Mouse (Mus musculus): Measurements from ENCODE around the gene Cdc6. TPM values are rescaled to one million over a fixed set of nuclear protein-coding genes. Genes with fewer than 3 reads are reported as not detected.

The Cdc6 gene
- polyA plus RNA-seq, 1 experiment: 0.11 TPM

GRCm38 (mm10) chr11:98939953-98940641 lies 32.5 kb downstream of the Cdc6 start:
- no peak for DNase-seq
- H3K36me3 ChIP-seq (ENCODE audit: control insufficient read depth, insufficient read depth, low read length): no peaks in the 10 kb centered on the region
- 50% methylated on average over 11 of the region's 11 CpGs for WGBS
- peaks cover 68% of the 10 kb centered on the region for H3K4me1 ChIP-seq (ENCODE audit: control insufficient read depth, insufficient read depth, low read length)
- H3K4me3 ChIP-seq (ENCODE audit: insufficient read depth, low read depth, low read length): no peak overlapping the region; the same call in 1 of the 2 replicates
- H3K27me3 ChIP-seq (replicated peaks; ENCODE audit: control insufficient read depth, insufficient read depth, low read length): no peaks in the 10 kb centered on the region
- TF ChIP-seq POLR2A (IDR thresholded peaks at IDR 0.05; ENCODE audit: low read depth, low read length): no peak
- no peak for TF ChIP-seq CTCF (conservative IDR thresholded peaks at IDR 0.05; ENCODE audit: insufficient read depth, insufficient read length, low read depth, low read length)
- no peak overlapping the region for H3K27ac ChIP-seq (ENCODE audit: insufficient read depth, low read depth, low read length)

DNA sequence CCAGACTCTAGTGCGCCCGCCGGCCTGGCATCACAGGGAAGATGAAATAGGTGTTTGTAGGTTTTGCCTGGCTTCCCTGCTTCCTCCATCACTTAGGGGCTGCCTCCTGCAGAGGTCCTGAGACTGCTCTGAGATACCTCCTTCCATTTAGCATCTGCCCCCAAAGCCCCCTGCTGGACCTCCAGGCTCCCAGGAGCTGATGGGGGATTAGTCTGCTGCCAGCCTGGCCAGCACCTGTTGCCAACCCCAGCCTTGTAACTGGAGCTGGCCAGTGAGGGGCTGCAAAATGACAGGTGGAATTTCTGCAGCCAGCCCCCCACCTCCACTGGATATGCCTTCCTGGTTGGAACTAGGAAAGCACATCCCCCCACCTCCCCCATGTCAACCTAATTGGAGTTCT lies 33.2 kb downstream of the Cdc6 start:
- peaks cover 70% of the 10 kb centered on the region for H3K4me1 ChIP-seq (ENCODE audit: control insufficient read depth, insufficient read depth, low read length)
- TF ChIP-seq CTCF (conservative IDR thresholded peaks at IDR 0.05; ENCODE audit: insufficient read depth, insufficient read length, low read depth, low read length) (no peak), POLR2A (IDR thresholded peaks at IDR 0.05; ENCODE audit: low read depth, low read length) (no peak)
- WGBS: 16% methylated on average over 3 of the region's 3 CpGs

GRCm38 (mm10) chr11:98941341-98941825 lies 33.8 kb downstream of the Cdc6 start:
- Histone ChIP-seq H3K4me3 (ENCODE audit: insufficient read depth, low read depth, low read length) (peak overlapping the region; percentile 52), H3K4me1 (ENCODE audit: control insufficient read depth, insufficient read depth, low read length) (peaks cover 72% of the 10 kb centered on the region), H3K27ac (ENCODE audit: insufficient read depth, low read depth, low read length) (peak overlapping the region; percentile 97), H3K36me3 (ENCODE audit: control insufficient read depth, insufficient read depth, low read length) (no peaks in the 10 kb centered on the region), H3K27me3 (replicated peaks; ENCODE audit: control insufficient read depth, insufficient read depth, low read length) (no peaks in the 10 kb centered on the region)
- peak; percentile 84 for DNase-seq
- TF ChIP-seq POLR2A (IDR thresholded peaks at IDR 0.05; ENCODE audit: low read depth, low read length) (no peak), CTCF (conservative IDR thresholded peaks at IDR 0.05; ENCODE audit: insufficient read depth, insufficient read length, low read depth, low read length) (no peak)
- 2% methylated on average over 12 of the region's 12 CpGs for WGBS

More for the DNA sequence above, 33.2 kb downstream of the Cdc6 start:
- Histone ChIP-seq H3K27ac (ENCODE audit: insufficient read depth, low read depth, low read length) (peak overlapping the region; percentile 97), H3K36me3 (ENCODE audit: control insufficient read depth, insufficient read depth, low read length) (no peaks in the 10 kb centered on the region), H3K4me3 (ENCODE audit: insufficient read depth, low read depth, low read length) (peak overlapping the region; percentile 52; the same call in 1 of the 2 replicates), H3K27me3 (replicated peaks; ENCODE audit: control insufficient read depth, insufficient read depth, low read length) (no peaks in the 10 kb centered on the region)
- peak; percentile 4 for DNase-seq

DNA sequence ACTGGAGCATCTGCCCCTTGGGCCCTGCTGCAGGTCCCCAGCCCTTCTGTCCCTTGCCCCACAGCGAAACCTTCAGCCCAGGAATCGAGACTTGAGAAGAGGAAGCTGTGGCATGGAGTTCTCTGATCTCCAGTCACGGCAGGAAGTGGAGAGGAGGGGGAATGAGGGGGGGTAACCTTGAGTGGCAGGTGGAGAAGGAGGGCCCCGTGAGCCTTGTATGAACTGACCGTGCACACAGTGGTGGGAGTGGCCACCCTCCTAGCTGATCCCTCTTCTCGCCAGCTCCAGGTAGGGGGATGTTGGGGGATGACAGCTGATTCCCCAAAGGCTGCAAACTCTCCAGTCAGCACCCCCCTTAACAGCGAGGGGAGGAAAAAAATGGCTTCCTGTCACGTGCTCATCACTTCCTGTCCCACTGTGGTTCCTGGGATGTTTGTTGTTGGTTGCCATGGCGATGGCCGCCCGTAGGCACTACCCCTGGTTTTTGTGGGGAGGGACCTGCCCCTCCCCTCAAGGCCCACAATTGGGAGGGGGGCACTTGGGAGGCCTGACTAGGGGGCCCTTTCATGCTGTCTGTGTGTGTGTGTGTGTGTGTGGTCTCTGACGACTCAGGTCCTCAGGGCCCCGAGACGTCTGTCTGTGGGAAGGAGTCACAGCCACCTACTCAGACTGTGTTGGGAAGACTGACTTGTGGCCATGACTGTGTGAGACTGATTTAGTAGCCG lies 34.4 kb downstream of the Cdc6 start:
- Histone ChIP-seq H3K36me3 (ENCODE audit: control insufficient read depth, insufficient read depth, low read length) (no peaks in the 10 kb centered on the region), H3K27ac (ENCODE audit: insufficient read depth, low read depth, low read length) (peak overlapping the region; percentile 97), H3K27me3 (replicated peaks; ENCODE audit: control insufficient read depth, insufficient read depth, low read length) (no peaks in the 10 kb centered on the region), H3K4me1 (ENCODE audit: control insufficient read depth, insufficient read depth, low read length) (peaks cover 67% of the 10 kb centered on the region), H3K4me3 (ENCODE audit: insufficient read depth, low read depth, low read length) (peak overlapping the region; percentile 52)
- TF ChIP-seq POLR2A (IDR thresholded peaks at IDR 0.05; ENCODE audit: low read depth, low read length) (peak; percentile 9), CTCF (conservative IDR thresholded peaks at IDR 0.05; ENCODE audit: insufficient read depth, insufficient read length, low read depth, low read length) (no peak)
- peak; percentile 91 for DNase-seq
- 6% methylated on average over 15 of the region's 15 CpGs for WGBS

- Histone ChIP-seq H3K4me1 (ENCODE audit: control insufficient read depth, insufficient read depth, low read length) (peaks cover 67% of the 10 kb centered on the region), H3K4me3 (ENCODE audit: insufficient read depth, low read depth, low read length) (peak overlapping the region; percentile 25; the same call in 1 of the 2 replicates), H3K36me3 (ENCODE audit: control insufficient read depth, insufficient read depth, low read length) (no peaks in the 10 kb centered on the region), H3K27ac (ENCODE audit: insufficient read depth, low read depth, low read length) (peak overlapping the region; percentile 97), H3K27me3 (replicated peaks; ENCODE audit: control insufficient read depth, insufficient read depth, low read length) (no peaks in the 10 kb centered on the region)
- no peak for TF ChIP-seq CTCF (conservative IDR thresholded peaks at IDR 0.05; ENCODE audit: insufficient read depth, insufficient read length, low read depth, low read length)
- no peak for TF ChIP-seq POLR2A (IDR thresholded peaks at IDR 0.05; ENCODE audit: low read depth, low read length)
- 8% methylated on average over 3 of the region's 3 CpGs for WGBS
- DNase-seq: no peak
Measured at GRCm38 (mm10) chr11:98942555-98942922, 34.9 kb downstream of the Cdc6 start.

GRCm38 (mm10) chr11:98942923-98943641 lies 35.5 kb downstream of the Cdc6 start:
- TF ChIP-seq CTCF (conservative IDR thresholded peaks at IDR 0.05; ENCODE audit: insufficient read depth, insufficient read length, low read depth, low read length) (no peak), POLR2A (IDR thresholded peaks at IDR 0.05; ENCODE audit: low read depth, low read length) (no peak)
- peak; percentile 88 for DNase-seq
- Histone ChIP-seq H3K4me3 (ENCODE audit: insufficient read depth, low read depth, low read length) (no peak overlapping the region), H3K4me1 (ENCODE audit: control insufficient read depth, insufficient read depth, low read length) (peaks cover 67% of the 10 kb centered on the region), H3K27me3 (replicated peaks; ENCODE audit: control insufficient read depth, insufficient read depth, low read length) (no peaks in the 10 kb centered on the region), H3K36me3 (ENCODE audit: control insufficient read depth, insufficient read depth, low read length) (no peaks in the 10 kb centered on the region), H3K27ac (ENCODE audit: insufficient read depth, low read depth, low read length) (peak overlapping the region; percentile 97)
- 31% methylated on average over 8 of the region's 8 CpGs for WGBS
